Mouse (Mus musculus) liver, embryonic 11.5 days (tissue): ENCODE measurements around the gene Plekhm1. TPM values are rescaled to one million over a fixed set of nuclear protein-coding genes. Genes with fewer than 3 reads are reported as not detected.
A peak's percentile ranks its signal among the peaks of the same experiment; 100 is the strongest.

Experiments
- ATAC-seq: fragments of 200-750 bp; cut with Nextera tagmentation; replicated peaks from 2 replicates; pipeline ENCODE4 v1.8.0; 2017; ENCODE audit warnings: moderate number of reproducible peaks, mild to moderate bottlenecking, moderate TSS enrichment, moderate library complexity; ENCODE audit not compliant: low FRiP score
- DNase-seq: peaks from one replicate; pipeline ENCODE4 v3.0.0-alpha.2; 2017; ENCODE audit warnings: low spot score
- H3K27ac ChIP-seq: fragments of 300-500 bp; sonication (generic); 2 replicates; pipeline ENCODE4 v1.5.1; 2014; ENCODE audit warnings: mild to moderate bottlenecking, low read depth, low read length, control low read depth
- H3K27me3 ChIP-seq: fragments of 300-500 bp; sonication (generic); replicated peaks from 2 replicates; pipeline ENCODE4 v1.6.1; 2014; ENCODE audit warnings: low read length, mixed read lengths; ENCODE audit not compliant: control insufficient read depth, insufficient read depth
- H3K36me3 ChIP-seq: fragments of 300-500 bp; sonication (generic); 2 replicates; pipeline ENCODE4 v1.6.1; 2014; ENCODE audit warnings: mild to moderate bottlenecking, low read length, moderate library complexity, mixed read lengths; ENCODE audit not compliant: control insufficient read depth, insufficient read depth
- H3K4me1 ChIP-seq: fragments of 300-500 bp; sonication (generic); replicated peaks from 2 replicates; pipeline ENCODE4 v1.6.1; 2014; ENCODE audit warnings: low read length, mixed read lengths; ENCODE audit not compliant: control insufficient read depth, insufficient read depth
- H3K4me2 ChIP-seq: fragments of 300-500 bp; sonication (generic); 2 replicates; pipeline ENCODE4 v1.6.1; 2014; ENCODE audit warnings: mild to moderate bottlenecking, control low read depth, moderate library complexity
- H3K4me3 ChIP-seq: fragments of 300-500 bp; sonication (generic); 2 replicates; pipeline ENCODE4 v1.5.1; 2014; ENCODE audit warnings: low read depth, low read length, control low read depth
- H3K9ac ChIP-seq: fragments of 300-500 bp; sonication (generic); 2 replicates; pipeline ENCODE4 v1.6.1; 2014; ENCODE audit warnings: low read depth, low read length, control low read depth
- H3K9me3 ChIP-seq: fragments of 300-500 bp; sonication (generic); 2 replicates; pipeline ENCODE4 v1.6.1; 2016; ENCODE audit warnings: low read length, inconsistent platforms, mixed read lengths; ENCODE audit not compliant: control insufficient read depth
- WGBS: fragments of 180-500 bp; shearing (Covaris S2); extraction: QIAGEN DNeasy Blood & Tissue Kit; methylation state at CpG from one replicate; pipeline ENCODE4 v1.1.7; 2014; 5-methylcytosine and 5-hydroxymethylcytosine counted together
- polyA plus RNA-seq: library from polyadenylated mRNA; unstranded; fragments of >200 nt; fragmentation: Nextera tagmentation; extraction: Ambion mirVana; gene quantifications from 2 replicates; pipeline ENCODE4 v1.2.1, GENCODE M21; 2014

Plekhm1 gene
- polyA plus RNA-seq, 1 experiment from 2014 or later, result 7.6 TPM

- 41% methylated on average over 5 of the region's 5 CpGs for WGBS
- Histone ChIP-seq H3K27ac (0 out of 2 replicates have a peak overlapping the region, but pooled peaks have one; percentile 32), H3K4me3 (no peak overlapping the region), H3K36me3 (peaks cover 7% of the 10 kb centered on the region), H3K4me1 (peaks cover 6% of the 10 kb centered on the region), H3K9ac (no peak overlapping the region), H3K4me2 (no peak overlapping the region), H3K9me3 (no peaks in the 10 kb centered on the region), H3K27me3 (no peaks in the 10 kb centered on the region)
- DNase-seq (no peak), ATAC-seq (peak; percentile 29; the same call in 1 of the 2 replicates)
These were observed 30.4 kb downstream of the Plekhm1 start for GRCm38 (mm10) chr11:103381956-103382613.

GRCm38 (mm10) chr11:103381505-103381904, 31.0 kb downstream of the Plekhm1 start:
- Histone ChIP-seq H3K27ac (no peak overlapping the region), H3K9me3 (no peaks in the 10 kb centered on the region), H3K36me3 (peaks cover 6% of the 10 kb centered on the region), H3K4me2 (no peak overlapping the region), H3K4me1 (peaks cover 6% of the 10 kb centered on the region), H3K4me3 (no peak overlapping the region), H3K9ac (no peak overlapping the region), H3K27me3 (no peaks in the 10 kb centered on the region)
- 77% methylated on average over 7 of the region's 7 CpGs for WGBS
- ATAC-seq, result no peak
- DNase-seq, result no peak

DNA sequence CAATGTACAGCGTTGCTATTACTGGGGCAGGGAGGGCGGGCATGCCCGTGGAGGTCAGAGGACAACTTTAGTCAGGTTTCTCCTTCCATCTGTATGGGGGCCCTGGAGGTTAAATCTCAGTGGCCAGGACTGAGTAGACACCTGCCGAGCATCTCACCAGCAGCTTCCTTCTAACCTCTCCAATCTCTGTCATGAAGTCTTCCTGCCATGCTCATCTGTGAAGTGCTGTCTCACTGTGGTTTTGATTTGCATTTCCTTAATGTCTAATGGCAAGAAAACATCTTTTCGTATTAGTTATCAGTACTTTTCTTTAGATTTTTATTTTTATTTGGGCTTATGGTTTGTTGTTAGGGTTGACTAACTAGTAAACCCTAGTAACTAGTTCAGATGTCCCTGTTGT, 32.0 kb downstream of the Plekhm1 start:
- DNase-seq (no peak), ATAC-seq (no peak)
- peaks cover 6% of the 10 kb centered on the region for H3K4me1 ChIP-seq
- H3K4me2 ChIP-seq, result no peak overlapping the region
- H3K27me3 ChIP-seq, result no peaks in the 10 kb centered on the region
- no peaks in the 10 kb centered on the region for H3K9me3 ChIP-seq
- WGBS, result 79% methylated on average over 5 of the region's 5 CpGs
- no peak overlapping the region for H3K4me3 ChIP-seq
- H3K27ac ChIP-seq, result no peak overlapping the region
- no peak overlapping the region for H3K9ac ChIP-seq
- H3K36me3 ChIP-seq, result peaks cover 8% of the 10 kb centered on the region

- H3K4me3 ChIP-seq, result no peak overlapping the region
- H3K4me2 ChIP-seq, result no peak overlapping the region
- 93% methylated on average over 6 of the region's 6 CpGs for WGBS
- peaks cover 8% of the 10 kb centered on the region for H3K36me3 ChIP-seq
- no peaks in the 10 kb centered on the region for H3K9me3 ChIP-seq
- H3K27me3 ChIP-seq, result no peaks in the 10 kb centered on the region
- no peak overlapping the region for H3K9ac ChIP-seq
- H3K27ac ChIP-seq, result no peak overlapping the region
- DNase-seq, result no peak
- peaks cover 6% of the 10 kb centered on the region for H3K4me1 ChIP-seq
- ATAC-seq, result no peak
These were observed 34.1 kb downstream of the Plekhm1 start for GRCm38 (mm10) chr11:103378341-103378740.

DNA sequence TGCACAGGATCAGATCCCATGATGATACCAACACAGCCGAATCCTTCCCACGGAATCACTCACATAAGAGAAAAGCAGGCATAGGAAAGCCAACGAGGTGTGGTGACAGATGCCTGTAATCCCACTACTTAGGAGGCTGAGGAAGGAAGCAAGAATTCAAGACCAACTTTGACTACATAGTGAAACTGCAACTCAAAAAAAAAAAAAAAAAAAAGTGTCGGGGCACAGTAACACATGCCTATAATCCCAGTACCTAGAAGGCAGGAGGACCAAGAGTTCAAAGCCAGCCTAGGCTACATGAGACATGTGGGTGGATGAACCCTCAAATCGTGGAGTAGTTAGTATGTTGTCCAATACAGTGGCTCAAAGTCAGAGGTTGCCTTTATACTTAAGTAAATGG, 36.7 kb downstream of the Plekhm1 start:
- DNase-seq, result no peak
- H3K36me3 ChIP-seq, result peaks cover 8% of the 10 kb centered on the region
- no peaks in the 10 kb centered on the region for H3K4me1 ChIP-seq
- no peaks in the 10 kb centered on the region for H3K27me3 ChIP-seq
- 79% methylated on average over 5 of the region's 5 CpGs for WGBS
- no peaks in the 10 kb centered on the region for H3K9me3 ChIP-seq
- no peak overlapping the region for H3K27ac ChIP-seq
- no peak overlapping the region for H3K9ac ChIP-seq
- no peak for ATAC-seq
- no peak overlapping the region for H3K4me3 ChIP-seq
- H3K4me2 ChIP-seq, result no peak overlapping the region

DNA sequence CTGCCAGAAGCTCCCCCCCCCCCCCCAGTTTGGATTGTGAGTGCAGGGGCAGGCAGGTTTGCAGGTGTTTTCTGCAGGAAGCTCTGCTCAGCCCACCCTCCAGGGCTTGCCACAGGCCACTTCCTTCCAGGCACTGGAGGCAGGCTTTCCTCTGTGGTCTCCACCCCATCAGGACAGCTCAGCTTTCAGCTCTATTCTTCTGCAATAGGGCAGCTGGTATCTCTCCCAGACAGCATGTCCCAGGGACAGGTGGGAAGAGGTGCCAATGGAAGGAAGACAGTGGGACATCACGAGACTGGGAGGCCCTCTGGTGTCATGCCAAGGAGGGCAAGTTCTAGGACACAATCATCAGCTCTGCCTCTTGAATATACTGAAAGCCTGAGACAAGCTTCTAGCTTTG, 37.2 kb downstream of the Plekhm1 start:
- ATAC-seq (no peak), DNase-seq (no peak)
- H3K9me3 ChIP-seq, result no peaks in the 10 kb centered on the region
- H3K36me3 ChIP-seq, result peaks cover 8% of the 10 kb centered on the region
- no peak overlapping the region for H3K4me3 ChIP-seq
- no peak overlapping the region for H3K27ac ChIP-seq
- H3K9ac ChIP-seq, result no peak overlapping the region
- no peaks in the 10 kb centered on the region for H3K27me3 ChIP-seq
- no peak overlapping the region for H3K4me2 ChIP-seq
- WGBS, result 48% methylated on average over 1 of the region's 1 CpGs
- H3K4me1 ChIP-seq, result no peaks in the 10 kb centered on the region

GRCm38 (mm10) chr11:103373922-103374321, 38.6 kb downstream of the Plekhm1 start:
- Histone ChIP-seq H3K36me3 (peaks cover 8% of the 10 kb centered on the region), H3K27ac (no peak overlapping the region), H3K4me2 (no peak overlapping the region), H3K27me3 (no peaks in the 10 kb centered on the region), H3K9me3 (no peaks in the 10 kb centered on the region), H3K4me1 (no peaks in the 10 kb centered on the region), H3K4me3 (no peak overlapping the region), H3K9ac (no peak overlapping the region)
- ATAC-seq, result no peak
- DNase-seq, result no peak
- WGBS, result 91% methylated on average over 9 of the region's 9 CpGs

DNA sequence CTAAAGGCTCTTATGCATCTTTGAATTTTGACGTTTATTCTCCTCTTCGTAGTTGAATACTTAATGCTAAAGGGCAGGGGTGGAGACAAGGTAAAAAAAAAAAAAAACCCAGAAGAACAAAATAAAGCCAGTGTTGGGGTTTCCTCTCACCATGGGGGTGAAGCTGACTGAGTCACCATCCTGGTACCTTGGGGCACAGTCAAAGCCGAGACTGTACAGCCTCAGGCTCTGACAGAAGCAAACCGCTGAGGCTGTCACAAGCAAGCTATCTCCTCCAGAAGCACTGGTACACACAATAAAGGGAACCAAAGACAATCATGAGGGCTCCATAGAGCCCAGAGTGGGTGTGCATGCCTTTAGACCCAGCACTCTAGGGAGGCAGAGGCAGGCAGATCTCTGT, 39.9 kb downstream of the Plekhm1 start:
- Histone ChIP-seq H3K9ac (no peak overlapping the region), H3K36me3 (peaks cover 6% of the 10 kb centered on the region), H3K4me1 (no peaks in the 10 kb centered on the region), H3K4me2 (no peak overlapping the region), H3K27me3 (no peaks in the 10 kb centered on the region), H3K27ac (no peak overlapping the region), H3K9me3 (no peaks in the 10 kb centered on the region), H3K4me3 (no peak overlapping the region)
- no peak for DNase-seq
- no peak for ATAC-seq
- 86% methylated on average over 4 of the region's 4 CpGs for WGBS

GRCm38 (mm10) chr11:103372068-103372467, 40.4 kb downstream of the Plekhm1 start:
- WGBS, result 72% methylated on average over 3 of the region's 3 CpGs
- no peak for DNase-seq
- no peak for ATAC-seq

More at GRCm38 (mm10) chr11:103372068-103372467, 40.4 kb downstream of the Plekhm1 start:
- H3K36me3 ChIP-seq, result peaks cover 6% of the 10 kb centered on the region
- no peaks in the 10 kb centered on the region for H3K27me3 ChIP-seq
- H3K4me3 ChIP-seq, result no peak overlapping the region
- no peak overlapping the region for H3K27ac ChIP-seq
- no peaks in the 10 kb centered on the region for H3K4me1 ChIP-seq
- no peak overlapping the region for H3K9ac ChIP-seq
- no peaks in the 10 kb centered on the region for H3K9me3 ChIP-seq
- no peak overlapping the region for H3K4me2 ChIP-seq
